Mouse (Mus musculus) monocyte, adult 5-6 weeks (primary cell): ENCODE measurements around the gene Snx1. TPM values are rescaled to one million over a fixed set of nuclear protein-coding genes. Genes with fewer than 3 reads are reported as not detected.

Source experiments
- ATAC-seq: fragments of 153-309, 156-312 bp; replicated peaks from 2 replicates; pipeline ENCODE4 v1.8.0; 2017; ENCODE audit warnings: mild to moderate bottlenecking; ENCODE audit not compliant: low TSS enrichment, insufficient number of reproducible peaks, severe bottlenecking, poor library complexity, low FRiP score
- total RNA-seq: library from RNA; stranded (forward); fragments of 200-1000, 200-491, 200-594 nt; gene quantifications from 3 replicates; pipeline ENCODE4 v1.2.3, GENCODE M21; 2017

The Snx1 gene
- total RNA-seq, 1 experiment from 2014 or later = 143 TPM

GRCm38 (mm10) chr9:66102668-66103067 lies 23.7 kb downstream of the Snx1 start:
- ATAC-seq = no peak

DNA sequence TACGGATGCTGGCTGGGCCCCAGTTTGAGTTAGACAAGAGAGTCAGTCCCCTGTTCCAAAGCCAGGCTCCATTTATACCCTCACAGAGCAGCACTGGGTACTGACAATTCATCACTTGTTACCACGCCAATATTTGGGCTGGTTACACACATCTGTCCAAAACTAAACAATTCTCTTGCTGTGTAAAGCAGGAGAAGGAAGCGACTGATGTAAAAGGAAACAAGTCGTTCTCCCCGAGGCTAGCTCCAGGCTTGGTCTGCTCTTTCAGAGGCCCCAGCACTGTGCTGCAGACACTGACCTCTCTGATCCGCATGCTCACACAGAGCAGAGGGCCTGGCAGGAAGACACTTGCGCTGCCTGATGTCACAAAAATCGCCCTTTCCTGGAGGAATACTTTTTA lies 24.8 kb downstream of the Snx1 start:
- no peak for ATAC-seq

- no peak for ATAC-seq
These were observed 33.7 kb downstream of the Snx1 start for GRCm38 (mm10) chr9:66092664-66093063.

GRCm38 (mm10) chr9:66091327-66092231 lies 34.8 kb downstream of the Snx1 start:
- ATAC-seq = no peak

DNA sequence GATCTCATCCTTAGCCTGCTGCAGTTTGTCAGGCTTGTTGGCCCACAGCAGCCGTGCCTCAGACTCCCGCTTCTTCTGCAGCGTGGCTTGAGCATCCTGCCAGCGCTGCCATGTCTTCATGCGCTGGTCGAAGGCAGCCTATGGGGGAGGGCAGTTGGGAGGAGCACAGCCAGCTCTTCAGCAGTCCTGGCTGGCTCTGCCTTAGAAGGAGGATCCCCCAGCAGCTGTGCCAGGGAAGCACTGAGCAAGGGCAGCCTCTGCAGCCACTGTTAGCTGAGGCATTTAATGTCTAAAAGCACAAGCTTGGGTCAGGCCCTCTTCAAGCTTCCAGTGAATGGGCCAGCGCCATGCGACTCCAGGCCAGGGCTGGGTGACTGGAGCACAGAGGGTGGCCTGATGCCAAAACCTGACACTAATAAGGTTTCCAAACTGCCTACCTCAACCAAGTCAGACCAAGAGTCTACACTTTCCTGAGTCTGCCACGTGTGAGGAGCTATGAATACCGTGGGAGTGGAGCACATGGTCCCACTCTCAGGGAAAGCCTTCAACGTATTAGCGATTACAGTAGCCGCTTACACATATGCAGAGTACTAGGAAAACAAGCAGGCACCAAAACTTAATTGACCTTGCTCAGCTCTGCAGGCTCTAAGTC lies 35.7 kb downstream of the Snx1 start:
- no peak for ATAC-seq

DNA sequence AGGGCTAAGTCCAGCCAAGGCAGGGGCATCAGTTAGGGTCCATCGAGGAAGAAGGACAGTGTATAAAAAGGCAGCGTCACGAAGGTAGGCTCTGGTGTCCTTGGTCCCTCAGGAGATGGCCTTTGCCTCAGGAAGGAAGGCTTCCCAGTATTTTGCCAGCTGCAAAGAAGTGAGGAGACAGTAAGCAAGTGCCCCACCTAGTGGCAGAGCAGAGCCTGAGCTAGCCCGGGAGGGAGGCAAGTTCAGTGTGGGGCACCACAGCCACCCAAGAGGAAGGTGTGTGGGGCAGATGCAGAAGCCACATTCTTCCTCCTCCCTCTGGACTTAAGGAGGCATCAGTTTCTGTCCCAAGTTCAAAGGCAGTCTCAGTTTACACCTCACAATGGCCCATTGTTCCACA lies 38.0 kb downstream of the Snx1 start:
- peak; percentile 40; the same call in 1 of the 2 replicates for ATAC-seq

- ATAC-seq = no peak
These were observed 39.3 kb downstream of the Snx1 start for GRCm38 (mm10) chr9:66087062-66087461.

DNA sequence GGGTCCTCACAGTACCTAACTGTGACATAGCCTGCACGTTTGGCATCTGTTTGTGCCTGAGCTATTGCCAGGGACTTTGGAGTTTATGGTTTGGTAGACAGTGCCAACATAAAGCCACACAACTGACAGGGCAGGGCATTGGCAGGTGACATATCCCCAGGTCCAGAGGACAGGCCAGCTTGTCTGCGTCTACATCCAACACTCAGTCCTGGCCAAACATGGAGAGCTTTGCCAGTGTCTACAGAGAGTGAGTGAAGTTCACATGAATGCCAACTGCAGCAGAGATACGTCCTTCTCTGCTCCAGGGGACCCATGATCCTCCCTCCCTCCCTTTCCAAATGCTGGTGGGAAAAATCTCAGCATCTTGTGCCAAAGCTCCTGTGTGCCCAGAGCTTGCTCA lies 42.2 kb downstream of the Snx1 start:
- ATAC-seq = no peak

- ATAC-seq = no peak
These were observed 44.4 kb downstream of the Snx1 start for GRCm38 (mm10) chr9:66081999-66082398.

DNA sequence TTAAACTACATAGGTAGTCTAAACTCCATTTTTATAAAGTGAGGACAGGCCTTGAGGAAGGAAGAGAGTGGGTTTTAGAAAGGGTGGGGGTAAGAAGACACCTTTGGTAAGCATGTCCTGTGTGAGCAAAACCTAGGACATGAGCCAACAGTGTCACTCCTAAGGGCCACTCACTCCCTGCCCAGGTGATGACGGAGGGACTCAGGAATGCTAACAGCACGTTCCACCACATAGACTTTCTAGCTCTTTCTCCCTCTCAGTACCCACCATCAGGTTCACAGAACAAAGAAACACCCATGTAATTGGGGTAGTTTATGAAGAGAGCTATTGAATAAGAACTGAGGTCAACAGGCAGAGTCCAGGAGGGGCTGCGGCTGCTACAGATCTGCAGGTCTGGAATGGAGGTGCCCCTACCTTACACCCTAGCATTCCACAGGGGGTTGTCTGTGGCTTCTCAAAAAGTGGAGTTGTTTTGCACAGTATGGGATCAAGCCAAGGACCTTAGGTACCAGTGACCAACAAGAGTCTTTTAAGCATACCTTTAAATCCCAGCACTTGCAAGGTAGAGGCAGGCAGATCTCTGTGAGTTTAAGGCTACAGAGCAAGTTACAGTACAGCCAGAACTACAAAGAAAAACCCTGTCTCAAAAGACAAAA lies 45.5 kb downstream of the Snx1 start:
- ATAC-seq = no peak

GRCm38 (mm10) chr9:66078493-66078892 lies 47.9 kb downstream of the Snx1 start:
- no peak for ATAC-seq

GRCm38 (mm10) chr9:66078072-66078471 lies 48.3 kb downstream of the Snx1 start:
- ATAC-seq = no peak

DNA sequence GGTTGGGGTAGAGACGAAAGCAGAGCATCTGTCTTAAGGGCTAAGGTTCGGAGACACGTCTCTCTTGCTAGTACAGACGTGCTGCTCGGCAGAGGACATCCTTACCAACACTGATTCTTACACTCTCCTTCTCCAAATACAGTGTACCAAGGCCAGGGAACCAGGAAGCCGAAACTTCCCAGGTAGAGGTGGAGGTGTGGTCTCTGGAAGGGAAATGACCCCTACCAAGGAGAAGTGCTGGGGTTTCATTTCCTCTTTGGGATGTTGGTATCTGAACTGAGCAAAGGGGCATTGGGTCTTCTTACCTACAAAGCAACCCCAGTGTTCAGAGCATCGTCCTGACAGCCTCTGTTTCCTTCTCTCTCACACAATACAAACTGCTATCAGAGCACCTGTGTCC lies 53.6 kb downstream of the Snx1 start:
- 0 out of 2 replicates have a peak, but pooled peaks have one; percentile 24 for ATAC-seq

GRCm38 (mm10) chr9:66070151-66070550 lies 56.2 kb downstream of the Snx1 start:
- ATAC-seq = no peak

DNA sequence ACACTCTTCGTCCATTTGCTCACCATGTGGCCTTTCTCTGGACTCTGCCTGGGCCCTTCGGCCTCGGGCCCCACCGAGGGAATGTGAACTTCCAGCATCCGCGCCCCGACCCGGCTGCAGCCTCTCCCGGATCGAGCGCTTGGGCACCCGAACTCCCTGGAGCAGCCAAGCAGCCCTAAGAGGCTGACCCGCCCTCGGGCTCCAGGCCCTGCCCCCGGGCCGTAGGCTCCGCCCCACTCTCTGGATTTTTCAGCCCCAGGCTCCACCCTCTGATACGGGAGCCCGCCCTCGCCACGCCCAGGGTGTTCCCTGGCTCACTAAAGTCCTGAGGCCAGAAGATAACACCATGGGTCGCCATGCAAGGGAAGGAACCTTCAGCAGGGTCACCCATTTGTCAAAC lies 56.8 kb downstream of the Snx1 start, which contains the start of gene Snx22:
Gene Snx22 (minus strand): TSS at position 137 of the 400 bp plus-strand sequence.
- peak; percentile 54 for ATAC-seq

GRCm38 (mm10) chr9:66068971-66069391 lies 57.4 kb downstream of the Snx1 start:
- no peak for ATAC-seq

GRCm38 (mm10) chr9:66068056-66068455 lies 58.3 kb downstream of the Snx1 start:
- no peak for ATAC-seq

DNA sequence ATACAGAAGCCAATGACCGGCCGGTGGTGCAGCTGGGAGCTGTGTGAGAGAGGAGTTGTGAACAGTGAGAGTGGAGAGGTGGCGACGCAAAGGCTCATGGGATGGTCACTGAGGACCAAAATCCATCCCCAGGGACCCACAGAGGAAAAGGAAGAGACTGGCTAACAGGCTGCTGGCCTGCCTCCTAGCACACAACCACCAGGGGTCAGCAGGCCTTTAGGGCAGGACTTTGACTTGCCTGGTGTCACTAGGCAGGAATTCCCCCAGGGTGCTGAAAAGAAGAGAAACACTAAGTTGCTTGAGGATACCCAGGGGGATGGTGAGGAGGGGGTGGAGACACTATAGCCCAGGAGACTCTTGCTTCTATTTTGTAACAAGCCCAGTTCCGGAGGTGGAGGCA lies 58.8 kb downstream of the Snx1 start:
- no peak for ATAC-seq

- no peak for ATAC-seq
These were observed 59.6 kb downstream of the Snx1 start for GRCm38 (mm10) chr9:66066791-66067190.
